Mouse (Mus musculus) forebrain, embryonic 15.5 days (tissue): Measurements from ENCODE around the gene Sit1. TPM values are rescaled to one million over a fixed set of nuclear protein-coding genes. Genes with fewer than 3 reads are reported as not detected.
A peak's percentile ranks its signal among the peaks of the same experiment; 100 is the strongest.
"Not testable (repeated sequence)": the region's sequence is repeated elsewhere in the genome, so short reads cannot be mapped to it uniquely, and the experiment has no call there.

Experiments
- ATAC-seq: fragments of 200-750 bp; cut with Nextera tagmentation; replicated peaks from 2 replicates; pipeline ENCODE4 v1.8.0; 2017; ENCODE audit warnings: mild to moderate bottlenecking, moderate TSS enrichment, moderate library complexity
- H3K27ac ChIP-seq: fragments of 300-500 bp; sonication (generic); replicated peaks from 2 replicates; pipeline ENCODE4 v1.5.1; 2015; ENCODE audit warnings: mild to moderate bottlenecking, inconsistent platforms
- H3K27me3 ChIP-seq: fragments of 300-500 bp; sonication (generic); 2 replicates; pipeline ENCODE4 v1.6.1; 2015; ENCODE audit warnings: inconsistent platforms
- H3K36me3 ChIP-seq: fragments of 300-500 bp; sonication (generic); 2 replicates; pipeline ENCODE4 v1.6.1; 2015; ENCODE audit warnings: mild to moderate bottlenecking, inconsistent platforms
- H3K4me1 ChIP-seq: fragments of 300-500 bp; sonication (generic); 2 replicates; pipeline ENCODE4 v1.6.1; 2015; ENCODE audit warnings: inconsistent platforms
- H3K4me2 ChIP-seq: fragments of 300-500 bp; sonication (generic); replicated peaks from 2 replicates; pipeline ENCODE4 v1.6.1; 2015; ENCODE audit warnings: mild to moderate bottlenecking, inconsistent platforms
- H3K4me3 ChIP-seq: fragments of 300-500 bp; sonication (generic); 2 replicates; pipeline ENCODE4 v1.5.1; 2015; ENCODE audit warnings: mild to moderate bottlenecking, inconsistent platforms
- H3K9ac ChIP-seq: fragments of 300-500 bp; sonication (generic); replicated peaks from 2 replicates; pipeline ENCODE4 v1.6.1; 2015; ENCODE audit warnings: mild to moderate bottlenecking, inconsistent platforms
- H3K9me3 ChIP-seq: fragments of 300-500 bp; sonication (generic); 2 replicates; pipeline ENCODE4 v1.6.1; 2016; ENCODE audit warnings: inconsistent platforms
- WGBS: fragments of 180-500 bp; shearing (Covaris S2); methylation state at CpG from one replicate; pipeline ENCODE4 v1.1.7; 2015; ENCODE audit warnings: mixed read lengths; 5-methylcytosine and 5-hydroxymethylcytosine counted together
- polyA plus RNA-seq: library from polyadenylated mRNA; unstranded; fragments of >200 nt; fragmentation: Nextera tagmentation; extraction: Ambion mirVana; gene quantifications from 2 replicates; pipeline ENCODE4 v1.2.1, GENCODE M21; 2015

Gene Sit1
- polyA plus RNA-seq, 1 experiment from 2014 or later, result not detected

- no peaks in the 10 kb centered on the region for H3K27me3 ChIP-seq
- H3K4me2 ChIP-seq, result peak overlapping the region; percentile 71
- H3K4me3 ChIP-seq, result peak overlapping the region; percentile 49
- no peak overlapping the region for H3K9ac ChIP-seq
- WGBS, result 79% methylated on average over 4 of the region's 4 CpGs
- H3K27ac ChIP-seq, result no peak overlapping the region
- ATAC-seq, result no peak
- H3K36me3 ChIP-seq, result no peaks in the 10 kb centered on the region
- H3K4me1 ChIP-seq, result peaks cover 44% of the 10 kb centered on the region
- no peaks in the 10 kb centered on the region for H3K9me3 ChIP-seq
Measured at GRCm38 (mm10) chr4:43497946-43498345, 14.4 kb upstream of the Sit1 start.

- no peak overlapping the region for H3K9ac ChIP-seq
- no peak overlapping the region for H3K4me3 ChIP-seq
- no peaks in the 10 kb centered on the region for H3K36me3 ChIP-seq
- no peaks in the 10 kb centered on the region for H3K27me3 ChIP-seq
- H3K9me3 ChIP-seq, result no peaks in the 10 kb centered on the region
- H3K4me1 ChIP-seq, result peaks cover 44% of the 10 kb centered on the region
- no peak overlapping the region for H3K4me2 ChIP-seq
- no peak for ATAC-seq
- 92% methylated on average over 8 of the region's 8 CpGs for WGBS
- no peak overlapping the region for H3K27ac ChIP-seq
Measured at GRCm38 (mm10) chr4:43497405-43497804, 13.9 kb upstream of the Sit1 start.

- no peaks in the 10 kb centered on the region for H3K27me3 ChIP-seq
- peaks cover 44% of the 10 kb centered on the region for H3K4me1 ChIP-seq
- no peaks in the 10 kb centered on the region for H3K36me3 ChIP-seq
- H3K27ac ChIP-seq, result no peak overlapping the region
- no peak for ATAC-seq
- no peaks in the 10 kb centered on the region for H3K9me3 ChIP-seq
- H3K9ac ChIP-seq, result no peak overlapping the region
- H3K4me2 ChIP-seq, result no peak overlapping the region
- WGBS, result 44% methylated on average over 6 of the region's 6 CpGs
- H3K4me3 ChIP-seq, result no peak overlapping the region
Measured at GRCm38 (mm10) chr4:43496587-43496986, 13.1 kb upstream of the Sit1 start.

GRCm38 (mm10) chr4:43493846-43494240 is 10.3 kb upstream of the Sit1 start:
- H3K4me1 ChIP-seq, result peaks cover 33% of the 10 kb centered on the region
- 3% methylated on average over 9 of the region's 9 CpGs for WGBS
- peak overlapping the region; percentile 55 for H3K4me2 ChIP-seq
- H3K27me3 ChIP-seq, result no peaks in the 10 kb centered on the region
- no peaks in the 10 kb centered on the region for H3K9me3 ChIP-seq
- H3K36me3 ChIP-seq, result no peaks in the 10 kb centered on the region
- ATAC-seq, result no peak
- peak overlapping the region; percentile 77 for H3K9ac ChIP-seq
- H3K4me3 ChIP-seq, result peak overlapping the region; percentile 84
- peak overlapping the region; percentile 95 for H3K27ac ChIP-seq

GRCm38 (mm10) chr4:43493186-43493845 is 9.8 kb upstream of the Sit1 start:
- peak overlapping the region; percentile 77 for H3K9ac ChIP-seq
- peak overlapping the region; percentile 84 for H3K4me3 ChIP-seq
- peaks cover 28% of the 10 kb centered on the region for H3K4me1 ChIP-seq
- H3K27me3 ChIP-seq, result no peaks in the 10 kb centered on the region
- ATAC-seq, result peak; percentile 92
- H3K27ac ChIP-seq, result peak overlapping the region; percentile 95
- under 1% methylated on average over 47 of the region's 47 CpGs for WGBS
- no peaks in the 10 kb centered on the region for H3K9me3 ChIP-seq
- H3K36me3 ChIP-seq, result no peaks in the 10 kb centered on the region
- peak overlapping the region; percentile 55 for H3K4me2 ChIP-seq

- under 1% methylated on average over 25 of the region's 25 CpGs for WGBS
- H3K4me1 ChIP-seq, result peaks cover 23% of the 10 kb centered on the region
- peak within 1 kb of the TSS; percentile 77 for H3K9ac ChIP-seq
- peak within 1 kb of the TSS; percentile 84 for H3K4me3 ChIP-seq
- H3K36me3 ChIP-seq, result no peaks in the 10 kb centered on the region
- H3K27me3 ChIP-seq, result no peaks in the 10 kb centered on the region
- ATAC-seq, result peak; percentile 98
- H3K27ac ChIP-seq, result peak within 1 kb of the TSS; percentile 95
- peak within 1 kb of the TSS; percentile 55 for H3K4me2 ChIP-seq
- H3K9me3 ChIP-seq, result no peaks in the 10 kb centered on the region
Measured at GRCm38 (mm10) chr4:43492821-43493185, 9.3 kb upstream of the Sit1 start, which contains the start of gene Ccdc107. Gene Ccdc107 (plus strand): TSS chr4:43492900.

- WGBS, result 34% methylated on average over 12 of the region's 12 CpGs
- Histone ChIP-seq H3K9me3 (no peaks in the 10 kb centered on the region), H3K27ac (peak overlapping the region; percentile 95), H3K36me3 (no peaks in the 10 kb centered on the region), H3K4me1 (peaks cover 19% of the 10 kb centered on the region), H3K27me3 (no peaks in the 10 kb centered on the region), H3K4me2 (peak overlapping the region; percentile 55), H3K9ac (no peak overlapping the region), H3K4me3 (peak overlapping the region; percentile 84)
- ATAC-seq, result no peak
Measured at GRCm38 (mm10) chr4:43492101-43492820, 8.7 kb upstream of the Sit1 start.

GRCm38 (mm10) chr4:43490801-43491200 is 7.3 kb upstream of the Sit1 start:
- Histone ChIP-seq H3K4me2 (no peak overlapping the region), H3K4me3 (no peak overlapping the region), H3K36me3 (no peaks in the 10 kb centered on the region), H3K9ac (no peak overlapping the region), H3K27me3 (no peaks in the 10 kb centered on the region), H3K4me1 (peaks cover 17% of the 10 kb centered on the region), H3K27ac (no peak overlapping the region), H3K9me3 (no peaks in the 10 kb centered on the region)
- ATAC-seq, result no peak
- 89% methylated on average over 5 of the region's 5 CpGs for WGBS

- Histone ChIP-seq H3K36me3 (no peaks in the 10 kb centered on the region), H3K4me2 (no peak overlapping the region), H3K9ac (no peak overlapping the region), H3K27ac (no peak overlapping the region), H3K4me3 (no peak overlapping the region), H3K9me3 (no peaks in the 10 kb centered on the region), H3K27me3 (no peaks in the 10 kb centered on the region), H3K4me1 (peaks cover 9% of the 10 kb centered on the region)
- WGBS, result 94% methylated on average over 3 of the region's 3 CpGs
- ATAC-seq, result no peak
Measured at GRCm38 (mm10) chr4:43489611-43490010, 6.1 kb upstream of the Sit1 start.

GRCm38 (mm10) chr4:43485666-43486065 is 2.1 kb upstream of the Sit1 start:
- not testable (repeated sequence) for H3K27me3 ChIP-seq, H3K4me1 ChIP-seq, H3K9ac ChIP-seq, H3K4me3 ChIP-seq, ATAC-seq, H3K4me2 ChIP-seq, H3K27ac ChIP-seq, H3K9me3 ChIP-seq, H3K36me3 ChIP-seq
- 88% methylated on average over 5 of the region's 5 CpGs for WGBS

- ATAC-seq, result no peak
- Histone ChIP-seq H3K27me3 (no peaks in the 10 kb centered on the region), H3K4me3 (no peak overlapping the region), H3K4me1 (peaks cover 4% of the 10 kb centered on the region; the same call in 1 of the 2 replicates), H3K27ac (no peak overlapping the region), H3K9me3 (no peaks in the 10 kb centered on the region), H3K36me3 (no peaks in the 10 kb centered on the region), H3K9ac (no peak overlapping the region), H3K4me2 (no peak overlapping the region)
- 77% methylated on average over 10 of the region's 10 CpGs for WGBS
Measured at GRCm38 (mm10) chr4:43482591-43482990, 943 bp downstream of the Sit1 start.

GRCm38 (mm10) chr4:43481894-43482456 is 1.6 kb downstream of the Sit1 start:
- Histone ChIP-seq H3K9ac (no peak overlapping the region), H3K27me3 (no peaks in the 10 kb centered on the region), H3K4me1 (peaks cover 4% of the 10 kb centered on the region; the same call in 1 of the 2 replicates), H3K9me3 (no peaks in the 10 kb centered on the region), H3K36me3 (no peaks in the 10 kb centered on the region), H3K4me2 (no peak overlapping the region), H3K4me3 (no peak overlapping the region), H3K27ac (no peak overlapping the region)
- no peak for ATAC-seq
- 66% methylated on average over 7 of the region's 7 CpGs for WGBS
